Mouse (Mus musculus) ovary, postnatal 14 days (tissue): ENCODE measurements around the gene Tbc1d24.
A peak's percentile ranks its signal among the peaks of the same experiment; 100 is the strongest.
"Not testable (repeated sequence)": the region's sequence is repeated elsewhere in the genome, so short reads cannot be mapped to it uniquely, and the experiment has no call there.

Source experiments
- DNase-seq: peaks from one replicate; pipeline ENCODE4 v3.0.0; 2022; ENCODE audit warnings: low spot score

Gene Tbc1d24

GRCm38 (mm10) chr17:24149421-24149820 is 55.9 kb downstream of the Tbc1d24 start:
- no peak for DNase-seq

- DNase-seq = no peak
These were observed 62.5 kb downstream of the Tbc1d24 start for GRCm38 (mm10) chr17:24142897-24143296.

- peak; percentile 95 for DNase-seq
These were observed 63.9 kb downstream of the Tbc1d24 start for GRCm38 (mm10) chr17:24141425-24141920.

GRCm38 (mm10) chr17:24140845-24141424 is 64.4 kb downstream of the Tbc1d24 start:
- DNase-seq = peak; percentile 10

GRCm38 (mm10) chr17:24139968-24140367 is 65.4 kb downstream of the Tbc1d24 start:
- DNase-seq = no peak

GRCm38 (mm10) chr17:24139256-24139655 is 66.1 kb downstream of the Tbc1d24 start:
- no peak for DNase-seq

- DNase-seq = no peak
These were observed 68.0 kb downstream of the Tbc1d24 start for GRCm38 (mm10) chr17:24137226-24137880.

- DNase-seq = no peak
These were observed 71.3 kb downstream of the Tbc1d24 start for GRCm38 (mm10) chr17:24134062-24134461.

- DNase-seq = not testable (repeated sequence)
These were observed 72.4 kb downstream of the Tbc1d24 start for GRCm38 (mm10) chr17:24132919-24133318.

GRCm38 (mm10) chr17:24131570-24131969 is 73.8 kb downstream of the Tbc1d24 start:
- DNase-seq = no peak

GRCm38 (mm10) chr17:24129246-24129645 is 76.1 kb downstream of the Tbc1d24 start:
- DNase-seq = not testable (repeated sequence)

- no peak for DNase-seq
These were observed 77.8 kb downstream of the Tbc1d24 start for GRCm38 (mm10) chr17:24127592-24127991.

- no peak for DNase-seq
These were observed 78.6 kb downstream of the Tbc1d24 start for GRCm38 (mm10) chr17:24126801-24127200.
